Mouse (Mus musculus) large intestine, adult 2 months (tissue): ENCODE results near the gene Rab21. TPM values are rescaled to one million over a fixed set of nuclear protein-coding genes. Genes with fewer than 3 reads are reported as not detected.

ENCODE experiments used
- DNase-seq: peaks from one replicate; pipeline ENCODE4 v3.0.0-alpha.2; 2012; ENCODE audit warnings: low read depth, low spot score
- WGBS: fragments of 180-500 bp; shearing (Covaris S2); methylation state at CpG from one replicate; pipeline ENCODE4 v1.1.7; 2018; 5-methylcytosine and 5-hydroxymethylcytosine counted together
- polyA plus RNA-seq: library from polyadenylated mRNA; depleted of rRNA; stranded (reverse); fragments of >200 nt; gene quantifications from 2 replicates; pipeline ENCODE4 v1.2.3, GENCODE M21; 2012; rRNA removed

Rab21 gene
- polyA plus RNA-seq: 12.0 and 15.7 TPM in 2 replicates

DNA sequence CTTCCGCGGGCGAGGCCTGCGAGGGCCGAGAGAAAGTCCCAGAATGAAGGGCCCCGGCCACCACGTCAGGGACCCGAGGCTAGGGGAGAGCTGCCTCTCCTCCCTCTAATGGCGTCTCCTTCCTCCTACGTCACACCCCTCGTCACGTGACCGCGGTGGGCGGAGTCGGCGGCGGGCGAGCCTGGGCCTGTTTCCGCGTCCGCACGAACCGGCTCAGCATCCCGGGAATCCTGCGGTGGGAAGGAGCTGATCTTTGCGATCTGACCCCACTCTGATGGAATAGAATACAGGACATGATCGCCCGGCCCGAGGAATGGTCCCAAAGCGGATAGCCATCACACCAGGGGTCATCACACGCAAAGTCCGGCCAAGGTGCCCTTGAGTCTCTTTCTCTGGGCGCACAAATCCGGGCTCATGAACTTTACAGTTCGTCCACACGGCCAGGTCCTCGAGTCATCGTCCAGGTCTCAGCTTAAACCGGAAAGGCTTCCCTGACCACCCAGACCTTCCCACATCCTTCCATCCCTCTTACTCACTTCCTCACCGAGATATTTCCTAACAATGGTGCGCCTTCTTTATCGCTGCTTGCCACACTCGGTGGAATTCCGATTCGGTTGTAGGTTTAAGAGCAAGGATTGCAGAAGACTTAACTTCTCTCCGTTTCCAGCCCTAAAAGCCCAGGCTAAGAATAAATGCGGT, at the start of gene Rab21:
TSS of gene Rab21 (minus strand) at position 122 of the 699 bp plus-strand sequence.
- peak; percentile 80 for DNase-seq
- under 1% methylated on average over 47 of the region's 48 CpGs for WGBS

DNA sequence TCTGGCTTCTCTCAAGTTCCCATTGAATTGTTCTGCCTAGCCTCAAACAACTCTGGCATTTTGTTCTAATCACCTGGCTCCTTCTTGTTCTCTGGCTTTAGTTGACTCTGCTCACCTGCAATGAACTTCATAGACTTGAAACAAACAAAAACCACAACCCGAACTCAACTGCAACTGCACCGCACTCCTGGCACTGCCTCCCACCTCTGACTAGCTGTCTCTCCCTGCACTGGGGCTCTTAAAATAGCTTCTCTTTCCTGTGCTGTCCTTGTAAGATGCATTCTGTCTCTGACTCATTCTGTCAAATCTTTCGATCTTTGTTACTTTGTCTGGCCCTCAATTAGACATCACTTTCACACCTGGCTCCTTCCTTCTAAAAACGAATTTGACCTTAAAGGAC, 47.8 kb upstream of the Rab21 start:
- WGBS: 76% methylated on average over 4 of the region's 4 CpGs

DNA sequence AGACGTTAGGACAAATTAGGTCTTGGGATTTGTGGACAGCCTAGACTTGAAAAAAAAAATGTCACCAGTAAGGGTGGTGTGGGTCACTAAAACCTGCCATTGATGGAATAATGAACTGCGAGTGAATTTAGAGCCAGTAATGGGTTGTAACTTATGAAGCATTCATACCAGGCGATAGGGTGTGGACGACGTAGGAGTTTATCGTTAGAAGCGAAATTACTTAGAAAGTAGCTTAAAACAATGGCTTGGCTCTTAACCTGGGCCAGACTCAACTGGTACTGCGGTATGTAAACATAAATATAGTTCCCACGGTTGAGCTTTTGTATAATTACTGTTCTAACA, 47.2 kb upstream of the Rab21 start:
- no peak for DNase-seq
- 2% methylated on average over 9 of the region's 9 CpGs for WGBS

More for the DNA sequence above, 47.8 kb upstream of the Rab21 start:
- DNase-seq: no peak

DNA sequence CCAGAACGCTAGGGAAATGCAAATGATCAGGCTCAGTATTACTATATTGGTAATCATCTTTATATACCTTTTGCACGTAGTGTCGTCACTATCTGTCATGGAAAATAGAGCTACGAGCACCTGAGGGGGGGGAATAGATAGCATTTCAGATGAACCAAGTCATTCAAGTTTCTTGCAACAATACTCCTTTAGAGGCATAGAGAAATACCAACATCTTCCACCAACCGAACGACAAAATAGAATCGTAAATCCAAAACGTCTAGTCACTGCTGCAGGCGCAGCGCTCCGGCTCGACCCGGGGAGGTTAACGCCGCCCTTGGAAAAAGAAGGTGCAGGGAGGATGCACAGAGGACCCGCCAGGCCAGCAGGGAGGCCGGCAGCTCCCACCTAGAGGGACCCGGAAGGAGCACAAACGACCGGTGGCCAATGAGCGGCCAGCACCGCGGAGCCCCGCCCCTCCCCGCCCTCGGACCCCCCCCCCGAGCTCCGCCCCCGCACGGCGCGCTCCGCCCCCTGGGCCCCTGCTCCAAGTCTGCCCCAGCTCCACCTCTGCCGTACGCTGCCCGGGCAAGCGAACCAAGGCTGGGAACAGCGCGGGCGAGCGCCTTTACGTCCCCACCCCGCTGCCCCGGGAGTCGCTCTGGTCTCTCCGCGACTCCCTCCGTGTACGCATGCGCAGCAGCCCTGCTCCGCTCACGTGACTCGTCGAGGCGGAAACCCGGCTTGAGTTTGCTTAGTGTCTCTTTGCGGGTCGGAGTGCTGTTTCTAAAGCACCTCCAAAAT, 46.6 kb upstream of the Rab21 start, which contains the start of gene Tmem19:
TSS of gene Tmem19 (minus strand) at position 662 of the 783 bp plus-strand sequence.
- WGBS: 1% methylated on average over 52 of the region's 58 CpGs
- DNase-seq: peak; percentile 89

DNA sequence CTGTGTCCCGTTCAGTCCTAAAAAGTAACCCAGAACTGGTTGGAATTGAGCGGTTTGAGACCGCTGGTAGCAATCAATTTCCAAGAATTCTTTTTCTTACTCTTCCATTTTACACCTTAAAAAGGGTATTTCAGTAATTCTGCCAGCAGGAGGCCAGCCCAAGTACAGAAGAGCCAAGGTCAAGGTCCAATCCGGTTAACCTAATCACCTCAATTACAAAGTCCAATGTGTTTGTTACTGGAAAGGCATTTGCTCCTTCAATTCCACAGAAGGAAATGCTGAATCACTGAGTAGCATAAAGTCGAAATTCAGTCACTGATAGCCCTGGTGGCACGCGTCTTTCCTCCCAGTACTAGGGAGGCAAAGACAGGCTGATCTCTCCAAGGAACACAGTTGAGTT, 43.7 kb upstream of the Rab21 start:
- DNase-seq: no peak
- WGBS: 70% methylated on average over 7 of the region's 7 CpGs

DNA sequence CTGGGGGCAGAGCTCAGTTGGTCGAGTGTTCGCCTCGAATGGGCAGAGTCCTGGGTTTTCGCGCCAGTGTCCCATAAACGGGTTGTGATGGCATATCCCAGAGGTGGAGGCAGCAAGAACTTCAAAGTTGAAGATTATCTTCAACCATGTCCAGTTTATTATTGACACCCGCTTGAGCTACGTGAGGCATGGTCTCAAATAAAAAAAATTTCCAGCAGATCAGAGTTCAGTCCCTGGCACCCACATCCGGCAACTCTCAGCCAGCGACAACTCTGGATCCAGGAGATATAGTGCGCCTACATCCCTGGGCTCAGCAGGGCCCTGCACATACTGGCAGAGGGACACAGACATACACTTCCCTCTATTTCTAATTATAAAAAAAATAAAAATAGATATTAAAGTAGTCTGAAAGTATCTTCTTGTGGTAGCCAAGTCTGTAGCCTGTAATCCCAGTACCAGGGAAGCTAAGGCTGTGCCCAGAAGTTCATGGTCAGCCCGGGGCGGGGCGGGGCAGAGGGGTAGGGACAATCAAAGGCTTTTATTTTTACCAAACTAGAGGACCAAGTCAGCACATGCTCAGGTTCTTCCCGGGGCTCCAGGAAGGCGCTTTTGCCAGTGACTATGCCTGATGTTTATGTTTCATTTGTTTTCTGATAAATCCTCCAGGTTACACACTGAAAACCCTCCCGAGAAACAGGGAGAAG, 43.0 kb upstream of the Rab21 start:
- WGBS: 87% methylated on average over 17 of the region's 17 CpGs
- DNase-seq: no peak

DNA sequence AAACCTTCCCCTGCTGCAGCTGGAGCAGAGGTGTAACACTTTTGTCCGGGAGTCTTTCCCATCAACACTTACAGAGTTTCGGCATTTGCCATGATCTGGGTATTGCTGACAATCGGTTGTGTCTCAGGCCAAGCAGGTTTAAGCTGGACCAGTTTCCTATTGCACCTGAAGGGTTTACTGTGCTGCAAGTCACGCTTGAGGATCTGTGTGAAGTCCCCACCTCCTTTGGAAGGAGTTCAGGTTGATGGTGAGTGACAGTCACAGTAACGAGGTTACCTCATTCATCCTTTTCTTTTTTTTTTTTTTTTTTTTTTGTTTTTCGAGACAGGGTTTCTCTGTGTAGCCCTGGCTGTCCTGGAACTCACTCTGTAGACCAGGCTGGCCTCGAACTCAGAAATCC, 40.7 kb upstream of the Rab21 start:
- no peak for DNase-seq
- WGBS: 90% methylated on average over 6 of the region's 7 CpGs

DNA sequence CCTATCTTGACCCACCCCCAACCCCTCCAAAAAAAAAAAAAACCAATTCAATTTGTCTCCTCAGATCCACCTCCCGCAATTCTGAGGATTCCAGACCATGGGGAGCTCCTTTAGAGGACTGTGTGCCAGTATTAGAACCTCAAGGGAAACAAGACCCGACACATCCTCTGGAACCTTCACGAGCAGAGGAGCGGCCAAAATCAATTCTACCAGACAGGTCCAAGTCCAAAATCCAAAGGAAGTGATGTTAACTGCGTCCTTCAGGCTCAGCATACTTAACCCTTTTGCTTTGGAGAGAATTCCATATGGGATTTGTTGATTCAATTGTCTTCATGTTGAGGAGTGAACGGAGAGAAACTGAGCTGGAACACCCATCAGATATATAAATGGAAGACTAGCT, 39.6 kb upstream of the Rab21 start:
- WGBS: 71% methylated on average over 6 of the region's 6 CpGs
- DNase-seq: no peak

DNA sequence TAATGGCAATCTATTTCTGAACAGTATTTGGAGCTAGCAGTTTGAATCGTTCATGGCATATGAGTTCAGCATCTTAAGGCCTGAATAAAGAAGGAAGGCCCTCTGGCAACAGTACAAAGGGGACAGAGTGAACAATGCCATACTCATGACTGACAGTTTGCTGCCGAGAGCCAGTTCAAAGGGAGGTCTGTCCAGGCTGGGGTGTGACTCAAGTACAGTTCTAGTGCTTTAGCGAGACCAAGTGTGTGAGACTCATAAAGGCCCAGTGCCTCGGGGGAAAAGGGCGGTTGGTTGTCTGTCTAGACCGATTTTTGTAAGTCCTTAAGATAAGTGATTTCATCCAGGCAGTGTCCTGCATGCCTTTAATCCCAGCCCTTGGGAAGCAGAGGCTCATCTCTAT, 39.2 kb upstream of the Rab21 start:
- 58% methylated on average over 6 of the region's 6 CpGs for WGBS
- DNase-seq: no peak

DNA sequence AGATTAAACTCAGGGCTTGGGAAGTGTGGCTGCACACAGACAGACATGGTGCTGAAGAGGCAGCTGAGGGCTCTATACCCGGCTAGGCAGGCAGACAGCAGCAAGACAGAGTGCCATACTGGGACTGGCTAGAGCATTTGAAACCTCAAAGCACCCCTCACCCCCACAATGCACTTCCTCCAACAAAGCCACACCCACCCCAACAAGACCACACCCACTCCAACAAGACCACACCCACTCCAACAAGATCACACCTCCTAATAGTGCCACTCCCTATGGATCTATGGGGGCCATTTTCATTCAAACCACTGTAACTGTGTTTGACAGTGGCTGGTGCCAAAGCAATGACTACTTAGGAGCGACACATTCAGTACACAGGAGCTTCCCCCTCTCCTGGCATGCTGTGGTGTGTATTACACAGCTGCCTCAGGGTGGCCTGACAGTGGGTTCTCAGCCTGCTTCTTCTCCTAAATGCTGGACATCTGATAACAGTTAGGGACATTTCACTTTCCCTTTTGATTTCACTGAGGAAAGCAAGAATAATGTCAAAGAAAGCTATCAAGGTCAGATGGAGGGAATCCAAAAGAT, 35.5 kb upstream of the Rab21 start:
- no peak for DNase-seq
- 78% methylated on average over 2 of the region's 2 CpGs for WGBS

DNA sequence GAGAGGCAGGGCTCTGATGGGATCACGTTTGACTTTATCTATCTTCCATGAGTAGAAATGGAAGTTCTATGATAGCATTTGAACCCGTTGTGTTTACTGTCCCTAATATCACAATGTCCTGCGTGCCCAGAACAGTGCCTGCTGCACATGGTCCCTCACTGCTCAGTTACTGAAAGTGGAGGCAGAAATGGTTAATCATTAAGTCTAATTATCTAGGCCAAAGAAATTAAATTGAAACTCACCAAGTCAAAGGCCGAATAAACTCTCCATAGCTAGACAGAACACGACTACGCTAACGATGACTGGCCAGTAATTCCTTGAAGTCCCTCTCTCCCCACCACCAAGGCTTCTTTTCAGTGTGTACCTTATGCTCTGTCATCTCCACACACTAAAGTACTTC, 34.1 kb upstream of the Rab21 start:
- WGBS: 71% methylated on average over 7 of the region's 7 CpGs
- DNase-seq: no peak

DNA sequence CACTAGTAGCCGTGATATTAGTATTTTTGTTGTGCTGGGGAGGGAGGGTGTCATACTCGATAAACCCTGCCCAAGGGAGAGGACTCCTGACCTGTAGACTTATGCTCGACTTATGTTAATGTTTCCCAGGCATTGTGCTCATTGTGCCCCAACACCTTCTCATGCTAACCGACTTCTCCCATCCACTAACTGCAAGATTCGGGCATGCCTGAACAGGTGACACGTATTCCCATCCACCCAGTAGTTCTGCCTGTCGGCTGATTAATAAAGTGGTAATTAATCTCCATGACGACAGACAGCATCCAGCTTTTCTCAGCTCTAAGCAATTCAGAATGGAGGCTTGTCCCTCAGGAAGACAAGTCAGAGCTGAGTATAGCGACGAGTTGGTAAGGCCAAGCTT, 33.6 kb upstream of the Rab21 start:
- DNase-seq: no peak
- WGBS: 87% methylated on average over 10 of the region's 10 CpGs

DNA sequence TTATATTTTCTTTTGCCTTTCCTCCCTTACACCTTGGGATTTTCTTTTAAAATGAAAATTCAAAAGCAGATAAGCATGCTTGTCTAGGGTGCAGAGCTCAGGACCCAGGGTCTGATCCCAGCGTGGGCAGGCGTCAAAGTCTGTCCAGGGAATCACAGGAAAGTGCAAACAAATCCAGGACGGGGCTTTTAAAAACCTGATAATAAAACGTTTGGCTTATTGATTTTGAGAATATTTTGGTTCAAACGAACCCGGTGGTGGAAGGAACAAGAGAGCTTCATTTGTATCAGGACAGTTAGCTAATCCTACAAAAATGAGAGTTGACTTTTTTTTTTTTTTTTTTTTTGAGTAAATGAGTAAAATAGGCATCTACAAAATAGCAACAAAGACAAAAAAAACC, 32.7 kb upstream of the Rab21 start:
- no peak for DNase-seq
- WGBS: 55% methylated on average over 6 of the region's 6 CpGs

DNA sequence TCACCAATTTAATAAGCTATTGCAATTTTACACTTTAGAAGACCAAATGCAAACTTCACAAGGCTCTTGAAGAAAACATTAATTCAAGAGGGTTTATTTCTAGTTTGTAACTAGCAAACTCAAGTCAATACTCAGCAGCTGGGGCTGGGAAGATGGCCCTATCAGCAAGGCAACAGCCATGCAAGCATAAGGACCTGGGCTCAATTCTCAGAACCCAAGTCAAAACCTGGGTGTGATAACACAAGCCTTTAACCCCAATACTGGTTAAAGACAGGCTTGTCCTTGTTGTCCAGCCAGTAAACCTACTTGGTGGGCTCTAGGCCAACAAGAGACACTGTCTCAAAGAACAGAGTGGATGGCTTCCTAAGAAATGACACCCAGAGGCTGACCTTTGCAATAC, 31.1 kb upstream of the Rab21 start:
- no peak for DNase-seq

DNA sequence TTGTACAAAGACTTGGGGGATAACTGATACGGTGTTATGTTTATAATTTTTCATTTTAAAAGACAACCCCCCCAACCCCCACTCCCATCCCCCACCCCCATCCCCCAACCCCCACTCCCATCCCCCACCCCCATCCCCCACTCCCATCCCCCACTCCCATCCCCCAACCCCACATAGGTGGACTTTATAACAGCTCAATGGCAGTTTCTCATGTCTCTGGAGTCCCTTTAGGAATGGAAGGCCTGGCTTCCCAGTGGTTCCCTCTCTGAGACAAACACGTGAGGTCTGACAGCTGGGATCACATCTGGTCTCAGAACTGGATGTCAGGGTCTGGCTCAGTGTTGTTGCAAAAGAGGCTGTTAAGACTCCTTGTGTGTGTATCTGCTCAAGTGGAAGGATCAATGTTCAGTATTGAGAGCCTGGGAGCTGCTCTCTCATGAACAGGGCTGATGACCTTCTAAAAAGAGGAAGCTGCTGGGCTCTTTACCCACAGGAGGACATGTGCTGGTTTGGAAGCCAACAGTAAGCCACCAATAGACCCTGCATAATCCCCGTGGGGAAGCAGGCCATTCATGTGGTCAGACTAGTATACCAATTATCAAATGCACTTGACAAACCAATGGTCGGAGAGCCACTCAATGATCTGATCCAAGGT, 27.5 kb upstream of the Rab21 start:
- 83% methylated on average over 4 of the region's 4 CpGs for WGBS
- no peak for DNase-seq

DNA sequence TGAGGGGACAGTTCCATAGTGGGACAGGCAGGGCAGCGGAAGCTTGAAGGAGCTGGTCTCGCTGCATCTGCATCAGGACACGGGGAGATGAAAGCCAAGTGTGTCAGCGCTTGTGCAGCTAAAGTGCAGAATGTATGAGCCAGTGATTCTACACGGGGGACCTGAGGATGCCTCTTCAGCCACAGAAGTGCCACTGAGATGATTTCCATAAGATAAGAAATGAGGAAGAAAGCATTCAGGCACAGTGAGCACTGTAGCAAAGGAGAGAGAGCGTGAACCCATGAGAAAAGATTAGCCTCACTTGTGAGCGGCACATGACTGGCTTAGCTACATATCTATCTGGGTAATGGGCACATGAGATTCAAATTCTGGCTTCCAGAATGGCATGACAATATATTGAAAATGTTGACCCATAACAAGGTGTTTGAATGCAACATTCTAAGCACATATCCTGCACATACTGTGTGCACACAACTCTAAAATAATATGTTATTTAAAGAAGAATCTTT, 24.5 kb upstream of the Rab21 start:
- WGBS: 92% methylated on average over 7 of the region's 7 CpGs
- no peak for DNase-seq

DNA sequence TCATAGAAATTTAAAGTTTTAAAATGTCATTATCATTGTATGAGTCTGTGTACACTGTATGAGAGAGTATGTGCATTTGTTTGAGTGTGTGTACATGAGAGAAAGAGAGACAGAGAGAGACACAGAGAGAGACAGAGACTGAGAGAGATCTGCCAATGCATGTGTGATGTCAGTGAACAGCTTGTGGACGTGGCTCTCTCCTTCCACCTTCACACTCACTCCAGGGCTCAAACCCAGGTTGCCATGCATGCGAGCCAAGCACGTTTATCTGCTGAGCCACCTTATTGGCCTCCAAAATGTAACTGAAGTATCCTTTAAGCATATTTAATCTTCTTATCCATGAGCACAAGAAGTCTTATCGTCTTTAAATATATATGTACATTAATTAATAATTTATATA, 21.5 kb upstream of the Rab21 start:
- WGBS: 77% methylated on average over 4 of the region's 4 CpGs
- no peak for DNase-seq

DNA sequence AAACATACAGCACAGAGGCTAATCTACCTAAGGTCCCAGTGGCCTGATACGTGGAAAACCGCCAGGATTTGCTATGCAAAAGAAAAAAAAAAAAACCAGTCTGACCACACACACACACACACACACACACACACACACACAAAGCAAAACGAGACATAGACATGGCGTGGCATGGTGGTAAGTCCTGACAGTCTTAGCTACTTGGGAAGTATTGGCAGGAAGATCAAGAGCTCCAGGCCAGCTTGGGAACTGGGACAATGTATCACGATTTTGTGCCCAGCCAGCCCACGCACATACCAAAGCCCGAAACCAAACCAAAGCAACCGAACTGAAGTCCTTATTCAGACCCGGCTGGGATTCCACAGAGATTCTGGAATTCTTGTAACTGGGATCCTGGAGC, 18.1 kb upstream of the Rab21 start:
- no peak for DNase-seq
- 65% methylated on average over 9 of the region's 9 CpGs for WGBS

DNA sequence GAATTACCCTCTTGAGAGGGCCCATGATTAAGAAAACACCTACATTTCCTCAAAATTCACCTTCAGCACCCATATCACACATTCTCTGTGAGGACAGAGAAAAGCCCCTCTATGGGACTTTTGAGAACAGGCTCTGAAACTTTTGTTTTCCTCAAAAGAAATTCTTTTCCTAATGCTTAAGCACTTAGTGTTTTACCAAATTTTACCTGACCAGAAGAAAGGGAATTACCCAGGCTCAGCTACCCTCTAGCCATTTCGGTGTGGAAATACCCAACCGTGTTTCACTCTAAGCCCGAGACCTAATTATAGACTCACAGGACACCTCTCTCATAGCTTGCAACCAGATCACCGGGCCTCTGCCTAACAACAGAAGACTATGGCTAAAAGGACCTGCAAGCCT, 17.6 kb upstream of the Rab21 start:
- no peak for DNase-seq
- 83% methylated on average over 4 of the region's 4 CpGs for WGBS
